Mouse (Mus musculus) lung, postnatal 0 days (tissue): ENCODE measurements around the gene Plekhh2. TPM values are rescaled to one million over a fixed set of nuclear protein-coding genes. Genes with fewer than 3 reads are reported as not detected.

Experiments
- ATAC-seq: fragments of 200-750 bp; cut with Nextera tagmentation; 2 replicates; pipeline ENCODE4 v1.8.0; 2017; ENCODE audit warnings: moderate library complexity
- DNase-seq: peaks from one replicate; pipeline ENCODE4 v3.0.0-alpha.2; 2016; ENCODE audit warnings: low spot score
- H3K27ac ChIP-seq: fragments of 300-500 bp; sonication (generic); 2 replicates; pipeline ENCODE4 v1.5.1; 2014; ENCODE audit warnings: antibody characterized with exemption, mild to moderate bottlenecking, low read length, mixed read lengths
- H3K27me3 ChIP-seq: fragments of 300-500 bp; sonication (generic); replicated peaks from 2 replicates; pipeline ENCODE4 v1.6.1; 2014; ENCODE audit warnings: low read length, mixed read lengths; ENCODE audit not compliant: insufficient read depth
- H3K36me3 ChIP-seq: fragments of 300-500 bp; sonication (generic); 2 replicates; pipeline ENCODE4 v1.6.1; 2014; ENCODE audit warnings: low read length, mixed read lengths; ENCODE audit not compliant: insufficient read depth
- H3K4me1 ChIP-seq: fragments of 300-500 bp; sonication (generic); 2 replicates; pipeline ENCODE4 v1.6.1; 2014; ENCODE audit warnings: antibody characterized with exemption, low read depth, low read length, mixed read lengths; ENCODE audit not compliant: insufficient read depth
- H3K4me2 ChIP-seq: fragments of 300-500 bp; sonication (generic); replicated peaks from 2 replicates; pipeline ENCODE4 v1.6.1; 2014; ENCODE audit warnings: low read depth, mild to moderate bottlenecking, low read length, moderate library complexity, mixed read lengths
- H3K4me3 ChIP-seq: fragments of 300-500 bp; sonication (generic); 2 replicates; pipeline ENCODE4 v1.5.1; 2014; ENCODE audit warnings: low read depth, low read length
- H3K9ac ChIP-seq: fragments of 300-500 bp; sonication (generic); replicated peaks from 2 replicates; pipeline ENCODE4 v1.6.1; 2014; ENCODE audit warnings: low read depth, mild to moderate bottlenecking
- H3K9me3 ChIP-seq: fragments of 300-500 bp; sonication (generic); 2 replicates; pipeline ENCODE4 v1.6.1; 2016; ENCODE audit warnings: low read length, mixed read lengths
- CTCF ChIP-seq: IDR thresholded peaks from 2 replicates; pipeline ENCODE4 v1.5.1; 2016; ENCODE audit warnings: antibody characterized with exemption, mild to moderate bottlenecking
- EP300 ChIP-seq: IDR thresholded peaks from 2 replicates; pipeline ENCODE4 v1.6.1; 2016; ENCODE audit warnings: antibody characterized with exemption, mild to moderate bottlenecking, control low read depth
- WGBS: fragments of 180-500 bp; shearing (Covaris S2); extraction: QIAGEN DNeasy Blood & Tissue Kit; methylation state at CpG from one replicate; pipeline ENCODE4 v1.1.7; 2014; 5-methylcytosine and 5-hydroxymethylcytosine counted together
- polyA plus RNA-seq: library from polyadenylated mRNA; unstranded; fragments of >200 nt; fragmentation: Nextera tagmentation; extraction: Ambion mirVana; gene quantifications from 2 replicates; pipeline ENCODE4 v1.2.1, GENCODE M21; 2015

The Plekhh2 gene
- 5.1 and 5.5 TPM in 2 replicates for polyA plus RNA-seq

DNA sequence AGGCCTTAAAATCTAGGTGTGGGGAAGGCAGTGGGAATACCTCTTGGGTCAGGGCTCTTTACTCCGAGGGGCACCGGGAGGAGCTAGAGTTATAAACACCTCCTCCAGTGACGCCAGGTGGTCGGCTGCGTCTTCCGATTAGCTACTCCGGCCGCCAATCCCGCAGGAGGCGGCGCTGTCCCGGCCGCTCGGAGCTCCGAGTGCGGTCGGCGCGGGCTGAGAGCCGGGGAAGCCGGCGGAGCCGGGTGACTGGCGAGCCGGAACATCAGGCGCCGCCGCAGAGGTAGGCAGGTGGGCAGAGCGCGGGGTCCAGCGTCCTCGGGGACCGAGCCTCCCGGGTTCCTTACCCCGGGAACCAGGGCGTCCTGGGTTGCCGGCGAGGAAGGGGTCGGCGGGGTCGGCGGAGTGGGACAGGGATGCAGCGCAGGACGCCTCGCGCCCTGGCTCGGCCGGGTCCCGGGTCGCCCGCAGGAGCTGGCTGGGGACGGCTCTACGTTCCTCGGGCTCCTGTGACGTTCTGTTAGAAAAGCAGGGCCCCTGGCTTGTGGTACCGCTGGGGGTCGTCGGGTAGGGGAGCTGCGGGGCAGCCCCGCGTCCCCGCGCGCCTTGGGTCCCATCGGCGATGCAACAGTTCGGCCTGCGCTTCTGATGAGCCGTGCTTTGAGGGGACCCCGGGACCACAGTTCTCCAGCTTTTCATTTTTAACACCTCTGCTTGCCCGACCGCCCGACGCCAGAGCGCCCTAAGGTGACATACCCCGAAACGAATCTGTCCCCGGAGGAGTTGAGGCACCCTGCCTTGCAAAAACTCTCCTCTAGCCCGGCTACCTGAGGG, at the start of gene Plekhh2:
Gene Plekhh2 (plus strand): TSS at position 214 of the 834 bp plus-strand sequence.
- WGBS, result 3% methylated on average over 62 of the region's 79 CpGs
- Histone ChIP-seq H3K9me3 (no peaks in the 10 kb centered on the region), H3K27ac (peak within 1 kb of the TSS; percentile 90), H3K36me3 (no peaks in the 10 kb centered on the region), H3K9ac (peak within 1 kb of the TSS; percentile 58), H3K27me3 (no peaks in the 10 kb centered on the region), H3K4me1 (no peaks in the 10 kb centered on the region), H3K4me3 (peak within 1 kb of the TSS; percentile 82), H3K4me2 (peak within 1 kb of the TSS; percentile 86)
- ATAC-seq, result peak; percentile 91
- peak; percentile 53 for TF ChIP-seq CTCF
- no peak for TF ChIP-seq EP300
- DNase-seq, result peak; percentile 90

DNA sequence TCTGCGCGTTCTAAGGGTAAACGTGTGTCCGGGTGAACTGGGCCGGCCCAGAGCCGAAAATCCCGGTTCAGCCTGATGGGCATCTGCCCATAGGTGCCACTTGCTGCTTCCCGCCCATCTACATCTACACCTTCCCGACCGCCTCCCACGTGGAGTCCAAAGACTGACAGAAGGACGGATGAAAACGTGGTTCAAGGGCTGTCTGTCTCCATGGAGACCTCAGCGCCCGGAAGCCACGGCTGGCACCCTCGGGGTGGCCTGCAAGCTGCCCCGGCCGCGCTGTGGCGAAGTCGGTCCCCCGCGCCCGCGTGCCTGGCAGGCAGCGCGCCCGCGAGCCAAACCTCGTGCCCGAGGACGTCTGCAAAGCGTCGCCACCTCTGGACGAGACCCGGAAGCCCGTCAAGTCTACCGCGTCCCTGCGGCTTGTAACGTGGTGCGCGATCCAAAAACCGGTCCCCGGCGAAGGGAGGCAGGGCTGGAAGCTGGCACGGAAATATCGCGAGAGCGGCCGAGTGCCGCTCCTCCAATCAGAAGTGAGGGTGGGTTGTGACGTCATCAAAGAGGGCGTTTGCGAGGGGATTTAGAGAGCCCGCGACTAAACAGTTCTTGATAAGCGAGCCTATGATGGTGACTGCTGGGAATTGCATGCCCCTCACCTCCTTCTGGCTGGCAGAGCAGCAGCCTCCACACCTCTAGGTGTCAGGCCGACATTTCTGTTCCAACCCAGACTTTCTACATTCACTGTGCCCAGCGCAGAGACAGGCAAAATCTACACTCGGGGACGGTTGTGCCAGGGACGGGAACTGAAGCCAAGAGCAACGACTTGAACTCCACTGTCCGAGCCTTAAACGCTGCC, 45.7 kb upstream of the Plekhh2 start, which contains the start of gene Thada:
Gene Thada (minus strand): TSS at position 453 of the 856 bp plus-strand sequence.
- ATAC-seq, result peak; percentile 98
- Histone ChIP-seq H3K4me3 (peak within 1 kb of the TSS; percentile 66), H3K9me3 (no peaks in the 10 kb centered on the region), H3K4me1 (peaks cover 3% of the 10 kb centered on the region; the same call in 1 of the 2 replicates), H3K36me3 (no peaks in the 10 kb centered on the region), H3K4me2 (peak within 1 kb of the TSS; percentile 88), H3K27ac (peak within 1 kb of the TSS; percentile 77), H3K9ac (peak within 1 kb of the TSS; percentile 74), H3K27me3 (no peaks in the 10 kb centered on the region)
- DNase-seq, result peak; percentile 98
- WGBS, result under 1% methylated on average over 57 of the region's 67 CpGs
- peak; percentile 85 for TF ChIP-seq EP300
- no peak; the same call in 1 of the 2 replicates for TF ChIP-seq CTCF

DNA sequence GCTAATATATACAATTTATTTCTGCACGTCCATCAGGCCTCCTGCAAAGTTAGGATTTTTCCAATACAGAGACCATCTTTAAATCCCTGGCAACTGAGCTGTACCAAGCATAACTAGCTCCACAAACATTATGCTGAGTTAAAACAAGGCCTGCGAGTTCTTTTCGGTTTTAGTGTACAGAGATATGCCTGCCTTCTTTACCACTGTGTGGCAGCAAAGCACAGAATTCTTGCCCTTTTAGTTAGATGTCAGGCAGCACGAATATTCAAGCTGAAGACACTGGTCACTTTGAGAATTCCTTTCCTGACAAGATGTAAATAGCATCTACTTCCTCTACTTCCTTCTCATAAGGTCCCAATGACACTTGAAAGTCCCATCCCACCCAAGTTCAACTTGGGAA, 37.4 kb upstream of the Plekhh2 start:
- H3K27me3 ChIP-seq, result no peaks in the 10 kb centered on the region
- WGBS, result 33% methylated on average over 4 of the region's 4 CpGs
- H3K9ac ChIP-seq, result no peak overlapping the region
- H3K4me2 ChIP-seq, result no peak overlapping the region
- peak; percentile 70 for TF ChIP-seq CTCF
- no peak for TF ChIP-seq EP300
- no peak overlapping the region for H3K27ac ChIP-seq
- H3K36me3 ChIP-seq, result no peaks in the 10 kb centered on the region
- H3K9me3 ChIP-seq, result no peaks in the 10 kb centered on the region
- no peaks in the 10 kb centered on the region for H3K4me1 ChIP-seq
- DNase-seq (peak; percentile 68), ATAC-seq (peak; percentile 34; the same call in 1 of the 2 replicates)
- H3K4me3 ChIP-seq, result no peak overlapping the region

DNA sequence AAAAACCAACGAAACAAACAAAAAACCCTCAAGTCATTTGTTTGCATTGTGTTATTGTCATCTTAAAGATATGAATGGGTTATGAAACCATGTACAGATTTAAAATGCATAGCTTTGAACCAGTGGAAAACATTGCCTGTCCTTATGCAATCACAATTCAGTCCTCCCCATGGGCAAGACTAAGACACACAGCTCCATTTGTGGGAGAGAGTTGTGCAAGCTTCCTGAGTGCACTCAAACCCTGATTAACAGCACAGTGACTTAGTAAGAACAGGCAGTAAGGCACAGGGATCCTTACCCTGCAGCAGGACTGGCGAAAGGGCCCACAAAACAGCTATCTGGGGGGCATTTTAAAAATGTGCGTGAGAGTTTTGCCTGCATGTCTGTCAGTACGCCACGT, 34.5 kb upstream of the Plekhh2 start:
- 73% methylated on average over 5 of the region's 5 CpGs for WGBS
- Histone ChIP-seq H3K4me3 (no peak overlapping the region), H3K9ac (no peak overlapping the region), H3K4me1 (no peaks in the 10 kb centered on the region), H3K4me2 (no peak overlapping the region), H3K27ac (no peak overlapping the region), H3K9me3 (no peaks in the 10 kb centered on the region), H3K36me3 (no peaks in the 10 kb centered on the region), H3K27me3 (no peaks in the 10 kb centered on the region)
- TF ChIP-seq CTCF (no peak), EP300 (no peak)
- peak; percentile 68 for ATAC-seq
- peak; percentile 56 for DNase-seq

DNA sequence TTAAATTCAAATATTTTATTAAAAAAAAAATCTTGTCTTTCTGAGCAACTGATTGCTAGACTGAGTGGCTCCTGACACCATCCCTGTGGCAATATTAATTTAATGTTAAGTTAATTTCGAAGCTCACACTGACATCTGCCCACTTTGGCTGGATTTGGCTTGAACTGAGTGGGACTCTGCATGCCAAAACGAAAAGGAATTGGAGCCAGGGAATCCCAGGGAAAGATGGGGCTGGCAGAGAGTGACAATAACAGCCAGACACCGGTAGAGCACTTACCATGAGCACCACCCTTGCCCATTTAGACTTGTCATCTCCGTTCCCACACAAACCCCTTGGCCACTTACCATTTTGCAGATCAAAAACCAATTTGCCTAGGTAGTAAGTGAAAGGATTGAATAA, 33.4 kb upstream of the Plekhh2 start:
- no peaks in the 10 kb centered on the region for H3K9me3 ChIP-seq
- H3K27ac ChIP-seq, result no peak overlapping the region
- H3K4me3 ChIP-seq, result no peak overlapping the region
- H3K4me1 ChIP-seq, result no peaks in the 10 kb centered on the region
- H3K4me2 ChIP-seq, result no peak overlapping the region
- no peaks in the 10 kb centered on the region for H3K27me3 ChIP-seq
- WGBS, result 77% methylated on average over 4 of the region's 4 CpGs
- H3K36me3 ChIP-seq, result no peaks in the 10 kb centered on the region
- DNase-seq (no peak), ATAC-seq (no peak)
- TF ChIP-seq CTCF (no peak), EP300 (no peak)
- no peak overlapping the region for H3K9ac ChIP-seq
